Mouse (Mus musculus): ENCODE data around the gene Thumpd3.

- no peak for TF ChIP-seq POLR2A (IDR thresholded peaks at IDR 0.05; ENCODE audit: low read depth, low read length)
- no peak for TF ChIP-seq CTCF (IDR thresholded peaks at IDR 0.05; ENCODE audit: borderline replicate concordance, insufficient read depth, low read length)
Measured at GRCm38 (mm10) chr6:113030553-113030952, 15.5 kb upstream of the Thumpd3 start.

Measured in embryonic fibroblast, embryonic 13.5 days (primary cell).